Mouse (Mus musculus): ENCODE results near the gene Gfod1. TPM values are rescaled to one million over a fixed set of nuclear protein-coding genes. Genes with fewer than 3 reads are reported as not detected.

Gfod1 gene
- total RNA-seq, 2 experiments from 2014 or later: 116 to 128 TPM

GRCm38 (mm10) chr13:43300366-43300765, 3.6 kb downstream of the Gfod1 start:
- no peak for DNase-seq (ENCODE audit: low spot score in 2 of 2)

- no peak for DNase-seq (ENCODE audit: low spot score in 2 of 2)
These were observed 4.8 kb downstream of the Gfod1 start for GRCm38 (mm10) chr13:43299171-43299570.

GRCm38 (mm10) chr13:43297526-43297925, 6.4 kb downstream of the Gfod1 start:
- DNase-seq (ENCODE audit: low spot score in 2 of 2): no peak

- no peak for DNase-seq (ENCODE audit: low spot score in 2 of 2)
These were observed 7.7 kb downstream of the Gfod1 start for GRCm38 (mm10) chr13:43296140-43296805.

- DNase-seq (ENCODE audit: low spot score in 2 of 2): no peak
These were observed 8.3 kb downstream of the Gfod1 start for GRCm38 (mm10) chr13:43295684-43296083.

- no peak for DNase-seq (ENCODE audit: low spot score in 2 of 2)
These were observed 8.9 kb downstream of the Gfod1 start for GRCm38 (mm10) chr13:43294957-43295590.

- DNase-seq (ENCODE audit: low spot score in 2 of 2): no peak
These were observed 11.1 kb downstream of the Gfod1 start for GRCm38 (mm10) chr13:43292892-43293291.

GRCm38 (mm10) chr13:43289076-43289475, 14.9 kb downstream of the Gfod1 start:
- no peak for DNase-seq (ENCODE audit: low spot score in 2 of 2)

- DNase-seq (ENCODE audit: low spot score in 2 of 2): no peak
These were observed 15.5 kb downstream of the Gfod1 start for GRCm38 (mm10) chr13:43288444-43288843.

GRCm38 (mm10) chr13:43288026-43288425, 15.9 kb downstream of the Gfod1 start:
- DNase-seq (ENCODE audit: low spot score in 2 of 2): no peak

- no peak for DNase-seq (ENCODE audit: low spot score in 2 of 2)
These were observed 17.1 kb downstream of the Gfod1 start for GRCm38 (mm10) chr13:43286836-43287235.

GRCm38 (mm10) chr13:43284711-43285151, 19.2 kb downstream of the Gfod1 start:
- DNase-seq (ENCODE audit: low spot score in 2 of 2): no peak

GRCm38 (mm10) chr13:43273906-43274305, 30.1 kb downstream of the Gfod1 start:
- DNase-seq (ENCODE audit: low spot score in 2 of 2): no peak

- DNase-seq (ENCODE audit: low spot score in 2 of 2): peak; percentile 46 to 67
These were observed 31.5 kb downstream of the Gfod1 start for GRCm38 (mm10) chr13:43272303-43273135.

GRCm38 (mm10) chr13:43271481-43271880, 32.5 kb downstream of the Gfod1 start:
- peak in 1 of 2 experiments; percentile 44 for DNase-seq (ENCODE audit: low spot score in 2 of 2)

- DNase-seq (ENCODE audit: low spot score in 2 of 2): no peak
These were observed 33.8 kb downstream of the Gfod1 start for GRCm38 (mm10) chr13:43270220-43270597.

- no peak for DNase-seq (ENCODE audit: low spot score in 2 of 2)
These were observed 34.3 kb downstream of the Gfod1 start for GRCm38 (mm10) chr13:43269460-43270219.

GRCm38 (mm10) chr13:43268539-43269327, 35.2 kb downstream of the Gfod1 start:
- DNase-seq (ENCODE audit: low spot score in 2 of 2): no peak

GRCm38 (mm10) chr13:43267902-43268301, 36.1 kb downstream of the Gfod1 start:
- no peak for DNase-seq (ENCODE audit: low spot score in 2 of 2)

GRCm38 (mm10) chr13:43267216-43267615, 36.8 kb downstream of the Gfod1 start:
- no peak for DNase-seq (ENCODE audit: low spot score in 2 of 2)
